Mouse (Mus musculus): ENCODE results near the gene Vamp2.
A peak's percentile ranks its signal among the peaks of the same experiment; 100 is the strongest.

DNA sequence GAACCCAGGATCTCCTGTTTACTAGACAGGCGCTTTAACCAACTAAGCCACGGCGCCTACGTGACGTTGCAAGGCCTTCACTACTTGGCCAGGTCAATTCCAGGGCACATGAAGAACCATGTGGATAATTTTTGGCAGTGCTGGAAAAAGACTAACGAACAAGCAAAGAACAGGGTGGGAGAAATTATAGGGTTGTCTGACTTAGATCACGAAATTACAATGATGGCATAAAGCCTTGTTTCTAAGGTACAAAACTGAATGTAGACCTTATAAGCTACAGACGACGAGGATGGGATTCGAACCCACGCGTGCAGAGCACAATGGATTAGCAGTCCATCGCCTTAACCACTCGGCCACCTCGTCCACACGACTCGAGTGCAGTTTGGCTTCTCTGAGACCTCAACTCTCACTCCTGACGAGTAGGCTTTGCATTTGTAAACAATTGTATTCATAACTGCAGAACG, 25.5 kb upstream of the Vamp2 start:
- TF ChIP-seq HCFC1 (IDR thresholded peaks at IDR 0.05; ENCODE audit: borderline replicate concordance, insufficient read depth, low read length) (peak; percentile 6; the same call in 1 of the 2 replicates), ZC3H11A (IDR thresholded peaks at IDR 0.05; ENCODE audit: borderline replicate concordance, low read depth, low read length) (no peak), ZNF384 (IDR thresholded peaks at IDR 0.05; ENCODE audit: low read depth, low read length) (no peak)
